Mouse (Mus musculus) hindbrain, embryonic 14.5 days (tissue): ENCODE measurements around the gene Syn3. TPM values are rescaled to one million over a fixed set of nuclear protein-coding genes. Genes with fewer than 3 reads are reported as not detected.

Experiments used
- ATAC-seq: fragments of 200-750 bp; cut with Nextera tagmentation; 2 replicates; pipeline ENCODE4 v1.8.0; 2017; ENCODE audit warnings: moderate number of reproducible peaks, mild to moderate bottlenecking, moderate TSS enrichment, moderate library complexity; ENCODE audit not compliant: low FRiP score
- DNase-seq: peaks from one replicate; pipeline ENCODE4 v3.0.0-alpha.2; 2015; ENCODE audit warnings: low spot score
- H3K27ac ChIP-seq: fragments of 300-500 bp; sonication (generic); 2 replicates; pipeline ENCODE4 v1.5.1; 2014; ENCODE audit warnings: mild to moderate bottlenecking, moderate library complexity
- H3K27me3 ChIP-seq: fragments of 300-500 bp; sonication (generic); 2 replicates; pipeline ENCODE4 v1.6.1; 2014; ENCODE audit warnings: mild to moderate bottlenecking, low read length, mixed read lengths; ENCODE audit not compliant: control insufficient read depth, insufficient read depth
- H3K36me3 ChIP-seq: fragments of 300-500 bp; sonication (generic); replicated peaks from 2 replicates; pipeline ENCODE4 v1.6.1; 2014; ENCODE audit not compliant: control insufficient read depth, insufficient read depth
- H3K4me1 ChIP-seq: fragments of 300-500 bp; sonication (generic); replicated peaks from 2 replicates; pipeline ENCODE4 v1.6.1; 2014; ENCODE audit warnings: antibody characterized with exemption, low read length, mixed read lengths; ENCODE audit not compliant: control insufficient read depth, insufficient read depth
- H3K4me2 ChIP-seq: fragments of 300-500 bp; sonication (generic); replicated peaks from 2 replicates; pipeline ENCODE4 v1.6.1; 2014; ENCODE audit warnings: mild to moderate bottlenecking, moderate library complexity
- H3K4me3 ChIP-seq: fragments of 300-500 bp; sonication (generic); replicated peaks from 2 replicates; pipeline ENCODE4 v1.5.1; 2014; ENCODE audit warnings: mild to moderate bottlenecking, low read length
- H3K9ac ChIP-seq: fragments of 300-500 bp; sonication (generic); 2 replicates; pipeline ENCODE4 v1.6.1; 2014
- H3K9me3 ChIP-seq: fragments of 300-500 bp; sonication (generic); 2 replicates; pipeline ENCODE4 v1.6.1; 2016; ENCODE audit warnings: low read length; ENCODE audit not compliant: control insufficient read depth
- WGBS: fragments of 180-500 bp; shearing (Covaris S2); extraction: QIAGEN DNeasy Blood & Tissue Kit; methylation state at CpG from one replicate; pipeline ENCODE4 v1.1.7; 2014; 5-methylcytosine and 5-hydroxymethylcytosine counted together
- polyA plus RNA-seq: library from polyadenylated mRNA; unstranded; fragments of >200 nt; fragmentation: Nextera tagmentation; extraction: Ambion mirVana; gene quantifications from 2 replicates; pipeline ENCODE4 v1.2.1, GENCODE M21; 2014

Gene Syn3
- polyA plus RNA-seq, 1 experiment from 2014 or later: 33.6 TPM

DNA sequence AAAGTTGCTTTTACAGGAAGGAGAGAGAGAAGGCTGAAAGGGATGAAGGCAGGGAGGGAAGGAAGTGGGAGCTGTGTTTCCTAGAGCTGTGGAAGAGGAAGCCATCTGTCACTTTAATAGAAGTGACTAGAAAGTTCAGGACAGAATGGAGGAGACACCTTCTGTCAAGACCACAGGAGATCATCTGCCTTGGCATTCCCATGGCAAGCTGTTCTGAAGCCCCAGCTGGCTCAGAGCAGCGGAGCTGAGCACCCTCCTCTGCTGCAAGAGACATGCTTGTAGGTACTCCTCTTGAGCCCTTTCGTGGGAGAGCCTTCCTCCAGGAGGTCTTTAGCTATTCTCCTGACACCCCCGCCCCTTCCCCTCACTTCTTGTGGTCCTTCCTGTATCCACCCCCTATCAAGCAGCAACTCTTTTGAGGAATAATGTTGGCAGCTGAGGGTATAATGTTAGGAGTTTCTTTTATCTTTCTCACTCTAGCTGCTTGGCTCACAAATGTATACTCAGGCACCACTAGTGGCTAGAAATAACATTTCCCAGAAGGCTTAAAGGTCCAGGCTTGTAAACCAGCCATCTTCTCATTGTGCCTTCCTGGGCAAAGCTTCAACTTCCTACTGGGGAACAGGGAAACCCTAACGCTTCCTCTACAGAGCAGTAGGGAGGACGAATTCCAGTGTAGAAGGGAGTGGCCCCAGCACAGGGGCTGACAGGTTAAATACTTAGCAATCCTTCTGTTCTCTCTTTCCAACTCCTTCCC, 436.3 kb downstream of the Syn3 start:
- Histone ChIP-seq H3K4me2 (no peak overlapping the region), H3K27ac (no peak overlapping the region), H3K9ac (no peak overlapping the region), H3K9me3 (no peaks in the 10 kb centered on the region), H3K36me3 (no peaks in the 10 kb centered on the region; the same call in 1 of the 2 replicates), H3K4me1 (no peaks in the 10 kb centered on the region), H3K4me3 (no peak overlapping the region), H3K27me3 (no peaks in the 10 kb centered on the region)
- DNase-seq (no peak), ATAC-seq (no peak)
- WGBS: 75% methylated on average over 5 of the region's 5 CpGs

DNA sequence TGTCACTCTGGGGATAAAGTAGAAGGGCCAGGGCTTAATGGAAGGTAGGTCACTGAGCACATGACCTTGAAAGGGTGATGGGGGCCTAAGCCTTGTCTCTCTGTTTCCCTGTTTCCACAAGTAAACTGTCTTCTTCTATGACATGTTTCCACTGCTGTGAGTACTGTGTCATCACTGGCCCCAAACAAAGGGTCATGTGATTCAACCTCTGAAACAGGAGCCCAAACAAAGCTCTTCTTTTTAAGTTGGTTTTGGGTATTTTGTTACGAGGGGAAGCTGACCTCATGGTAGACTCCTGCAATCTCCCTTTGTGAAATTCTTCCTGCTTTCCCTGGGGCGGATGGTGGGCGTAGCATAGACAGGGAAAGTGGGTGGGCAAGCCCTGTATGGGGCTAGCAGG, 438.4 kb downstream of the Syn3 start:
- 54% methylated on average over 3 of the region's 3 CpGs for WGBS
- Histone ChIP-seq H3K9ac (no peak overlapping the region), H3K27me3 (no peaks in the 10 kb centered on the region), H3K4me3 (no peak overlapping the region), H3K4me2 (no peak overlapping the region), H3K4me1 (no peaks in the 10 kb centered on the region), H3K36me3 (peaks cover 14% of the 10 kb centered on the region), H3K9me3 (no peaks in the 10 kb centered on the region), H3K27ac (no peak overlapping the region)
- DNase-seq: no peak
- no peak for ATAC-seq

DNA sequence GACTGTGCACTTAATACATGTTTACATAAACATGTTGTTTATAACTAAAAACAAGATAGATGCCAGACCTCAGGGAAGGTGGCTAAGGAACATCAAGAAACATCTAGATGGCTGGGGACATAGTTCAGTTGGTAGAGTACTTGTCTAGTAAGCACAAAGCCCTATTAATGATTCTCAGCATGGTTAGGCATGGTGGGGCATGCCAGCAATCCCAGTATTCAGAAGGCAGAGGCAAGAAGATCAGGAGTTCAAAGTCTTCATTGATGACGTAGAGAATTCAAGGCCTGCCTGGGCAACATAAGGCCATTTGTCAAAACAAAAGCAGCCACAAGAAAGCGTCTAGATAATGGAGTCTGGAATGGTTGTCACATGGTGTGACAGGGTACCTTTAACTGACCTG, 441.0 kb downstream of the Syn3 start:
- Histone ChIP-seq H3K27me3 (no peaks in the 10 kb centered on the region), H3K27ac (no peak overlapping the region), H3K9ac (no peak overlapping the region), H3K36me3 (peaks cover 23% of the 10 kb centered on the region), H3K4me1 (no peaks in the 10 kb centered on the region), H3K4me2 (no peak overlapping the region), H3K4me3 (no peak overlapping the region), H3K9me3 (no peaks in the 10 kb centered on the region)
- no peak for ATAC-seq
- no peak for DNase-seq
- 41% methylated on average over 2 of the region's 2 CpGs for WGBS

DNA sequence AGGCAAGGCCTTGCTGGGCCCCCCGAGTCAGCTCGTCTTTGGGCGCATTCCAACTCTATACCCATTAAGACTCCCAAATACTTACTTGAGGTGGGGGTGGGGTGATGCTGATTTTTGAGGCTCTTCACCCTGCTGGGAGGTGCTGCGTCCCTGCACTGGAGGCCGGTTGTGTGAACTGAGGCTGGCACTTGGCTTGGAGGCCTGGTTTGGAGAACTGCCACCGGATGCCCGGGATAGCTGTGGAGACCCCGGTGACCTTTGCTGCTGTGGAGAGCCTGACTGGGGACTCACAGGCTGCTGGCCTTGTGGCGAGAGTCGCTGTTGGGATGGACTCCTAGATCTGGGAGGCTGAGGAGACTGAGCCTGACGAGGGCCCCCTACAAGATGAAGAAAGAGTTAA, 441.4 kb downstream of the Syn3 start:
- WGBS: 82% methylated on average over 11 of the region's 11 CpGs

DNA sequence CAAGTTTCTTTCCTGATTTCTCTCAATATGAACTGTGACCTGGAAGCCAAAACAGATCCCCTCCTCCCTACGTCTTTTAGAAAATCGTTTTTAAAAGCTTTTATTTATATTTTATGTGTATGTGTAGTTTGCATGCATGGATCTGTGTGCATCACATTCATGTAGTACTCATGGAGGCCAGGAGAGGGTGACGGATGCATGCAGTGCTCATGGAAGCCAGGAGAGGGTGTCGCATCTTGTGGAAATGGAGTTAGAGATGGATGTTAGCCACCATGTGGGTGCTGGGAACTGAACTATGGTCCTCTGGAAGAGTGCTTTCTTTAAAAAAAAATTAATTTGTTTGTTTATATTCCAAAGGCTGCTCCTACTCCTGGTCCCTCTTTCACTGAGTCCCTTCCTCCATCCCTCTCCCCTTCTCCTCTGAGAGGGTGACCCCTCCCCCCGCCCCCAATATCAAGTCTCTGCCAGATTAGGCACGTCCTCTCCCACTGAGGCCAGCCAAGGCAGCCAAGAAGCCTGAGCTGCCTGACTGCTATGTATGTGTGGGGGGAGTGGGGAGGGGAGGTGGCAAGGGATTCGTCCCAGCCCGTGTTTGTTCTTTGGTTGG, 442.3 kb downstream of the Syn3 start:
- H3K4me3 ChIP-seq: no peak overlapping the region
- DNase-seq: no peak
- H3K4me2 ChIP-seq: no peak overlapping the region
- H3K9me3 ChIP-seq: no peaks in the 10 kb centered on the region
- 88% methylated on average over 8 of the region's 8 CpGs for WGBS
- H3K27me3 ChIP-seq: no peaks in the 10 kb centered on the region
- no peak for ATAC-seq
- H3K27ac ChIP-seq: no peak overlapping the region
- H3K4me1 ChIP-seq: no peaks in the 10 kb centered on the region
- peaks cover 24% of the 10 kb centered on the region for H3K36me3 ChIP-seq
- no peak overlapping the region for H3K9ac ChIP-seq

More for the DNA sequence above, 441.4 kb downstream of the Syn3 start:
- Histone ChIP-seq H3K4me2 (no peak overlapping the region), H3K36me3 (peaks cover 23% of the 10 kb centered on the region), H3K9ac (no peak overlapping the region), H3K27ac (no peak overlapping the region), H3K4me3 (no peak overlapping the region), H3K9me3 (no peaks in the 10 kb centered on the region), H3K27me3 (no peaks in the 10 kb centered on the region), H3K4me1 (no peaks in the 10 kb centered on the region)
- DNase-seq: no peak
- ATAC-seq: no peak

DNA sequence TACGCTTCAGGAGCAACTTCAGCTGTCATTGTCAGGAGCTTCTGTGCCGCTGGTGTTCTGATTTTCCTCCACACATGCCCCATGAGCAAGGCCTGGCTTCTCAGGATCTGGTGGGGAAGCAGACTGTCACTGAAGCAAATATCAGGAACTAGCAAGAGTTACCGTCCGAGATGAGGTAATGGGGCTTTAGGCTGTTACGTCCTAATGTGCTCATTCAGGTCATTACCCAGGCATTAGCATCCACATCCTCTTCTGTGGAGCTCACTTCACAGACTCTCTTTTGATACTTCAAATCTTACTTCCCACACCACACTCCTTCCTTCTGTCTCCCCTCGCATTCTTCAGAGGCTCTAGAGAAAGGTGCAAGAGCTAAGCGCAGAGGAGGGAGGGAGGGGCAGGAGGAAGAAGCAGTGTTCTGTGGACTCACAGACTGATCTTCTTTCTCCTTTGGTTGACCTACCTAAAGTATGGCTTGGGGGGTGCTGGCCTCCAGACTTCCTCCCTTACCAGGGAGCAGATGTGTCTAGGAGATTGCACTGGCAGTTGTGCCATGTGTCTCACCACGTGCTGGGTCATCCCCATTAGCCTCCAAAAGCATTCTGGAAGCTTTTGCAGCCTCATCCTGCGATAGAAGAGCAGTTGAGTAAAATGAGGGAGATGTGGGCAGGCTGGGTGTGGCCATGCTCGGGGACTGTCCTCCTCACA, 445.7 kb downstream of the Syn3 start:
- Histone ChIP-seq H3K9ac (no peak overlapping the region), H3K27ac (no peak overlapping the region), H3K27me3 (no peaks in the 10 kb centered on the region), H3K9me3 (no peaks in the 10 kb centered on the region), H3K4me3 (no peak overlapping the region), H3K36me3 (peaks cover 37% of the 10 kb centered on the region), H3K4me2 (no peak overlapping the region), H3K4me1 (no peaks in the 10 kb centered on the region)
- no peak for ATAC-seq
- no peak for DNase-seq
- WGBS: 86% methylated on average over 10 of the region's 10 CpGs

DNA sequence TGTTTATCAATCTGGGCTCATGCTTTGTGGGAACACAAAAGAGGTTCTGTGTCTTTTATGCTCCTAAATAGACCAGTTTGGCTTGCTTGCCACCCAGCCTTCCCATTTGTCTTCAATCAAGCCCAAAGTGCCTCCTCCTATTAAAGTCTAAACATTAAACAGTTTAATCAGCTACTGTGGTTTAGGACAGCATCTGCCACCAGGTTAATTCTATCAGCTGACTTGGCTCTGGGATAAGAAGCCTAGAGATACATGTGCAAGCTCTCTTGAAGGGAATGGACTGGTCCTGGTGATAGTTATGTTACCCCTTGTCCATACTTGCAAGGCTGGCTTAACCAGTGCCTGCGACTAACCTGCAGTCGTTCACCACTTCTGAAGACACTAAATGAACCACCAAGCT, 448.2 kb downstream of the Syn3 start:
- no peak overlapping the region for H3K4me2 ChIP-seq
- H3K4me1 ChIP-seq: no peaks in the 10 kb centered on the region
- H3K9ac ChIP-seq: no peak overlapping the region
- no peak overlapping the region for H3K27ac ChIP-seq
- peaks cover 29% of the 10 kb centered on the region for H3K36me3 ChIP-seq
- ATAC-seq: no peak
- no peaks in the 10 kb centered on the region for H3K27me3 ChIP-seq
- whole genome bisulfite sequencing: 89% methylated on average over 2 of the region's 2 CpGs
- H3K9me3 ChIP-seq: no peaks in the 10 kb centered on the region
- no peak for DNase-seq
- no peak overlapping the region for H3K4me3 ChIP-seq

DNA sequence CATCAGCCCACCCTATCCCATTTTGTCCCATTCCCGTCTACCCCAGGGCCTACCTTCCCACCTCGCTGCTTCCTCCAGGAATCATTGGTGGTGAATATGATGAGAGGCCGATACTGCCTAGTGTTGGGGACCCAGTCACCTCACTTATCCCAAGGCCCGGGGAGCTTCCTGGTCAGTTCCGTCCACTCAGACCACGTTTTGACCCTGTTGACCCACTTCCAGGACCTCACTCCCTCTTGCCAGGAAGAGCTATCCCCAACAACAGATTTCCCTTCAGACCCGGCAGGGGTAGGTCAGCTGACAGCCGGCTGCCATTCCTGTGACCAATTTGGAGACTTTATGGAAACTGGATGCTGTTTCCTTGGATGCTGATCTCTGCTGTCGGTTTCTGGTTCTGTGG, 450.9 kb downstream of the Syn3 start:
- Histone ChIP-seq H3K4me1 (no peaks in the 10 kb centered on the region), H3K27me3 (no peaks in the 10 kb centered on the region), H3K4me3 (no peak overlapping the region), H3K36me3 (peaks cover 18% of the 10 kb centered on the region; the same call in 1 of the 2 replicates), H3K27ac (no peak overlapping the region), H3K4me2 (no peak overlapping the region), H3K9me3 (no peaks in the 10 kb centered on the region), H3K9ac (no peak overlapping the region)
- WGBS: 90% methylated on average over 9 of the region's 9 CpGs
- DNase-seq: no peak
- ATAC-seq: no peak

DNA sequence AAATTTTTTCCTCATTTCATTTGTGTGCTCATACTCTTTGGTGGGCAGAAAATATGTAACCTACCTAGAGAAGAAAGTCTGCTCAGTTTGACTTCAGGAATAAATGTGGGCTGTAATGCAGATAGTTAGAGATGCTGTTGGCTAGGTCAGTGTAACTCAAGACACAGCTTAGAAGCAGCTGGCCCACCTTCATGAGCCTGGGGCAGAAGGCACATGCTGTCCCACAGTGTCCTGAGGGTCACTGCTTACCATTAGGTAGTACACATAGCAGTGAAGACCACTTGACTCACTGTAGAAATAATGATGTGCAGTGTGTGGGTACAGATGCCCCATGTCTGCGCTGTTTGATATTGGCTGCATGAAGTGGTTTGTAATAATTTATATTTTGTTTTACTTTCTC, 452.3 kb downstream of the Syn3 start:
- H3K27ac ChIP-seq: no peak overlapping the region
- H3K4me2 ChIP-seq: no peak overlapping the region
- H3K9me3 ChIP-seq: no peaks in the 10 kb centered on the region
- ATAC-seq (no peak), DNase-seq (no peak)
- peaks cover 16% of the 10 kb centered on the region; the same call in 1 of the 2 replicates for H3K36me3 ChIP-seq
- H3K27me3 ChIP-seq: no peaks in the 10 kb centered on the region
- H3K4me3 ChIP-seq: no peak overlapping the region
- no peaks in the 10 kb centered on the region for H3K4me1 ChIP-seq
- 95% methylated on average over 1 of the region's 1 CpGs for WGBS
- H3K9ac ChIP-seq: no peak overlapping the region
